Mouse (Mus musculus) G1E-ER4 (cell line): ENCODE data around the gene 1110065P20Rik. TPM values are rescaled to one million over a fixed set of nuclear protein-coding genes. Genes with fewer than 3 reads are reported as not detected.

ENCODE experiments used
- GATA1 ChIP-seq: IDR thresholded peaks from one replicate; pipeline ENCODE4 v1.8.0; 2012; ENCODE audit warnings: low read length, inconsistent platforms
- polyA plus RNA-seq: library from polyadenylated mRNA; stranded (reverse); fragments of >175 nt; gene quantifications from 2 replicates; pipeline ENCODE4 v1.2.3, GENCODE M21; 2012

Gene 1110065P20Rik
- polyA plus RNA-seq, 1 experiment = 41.4 TPM

DNA sequence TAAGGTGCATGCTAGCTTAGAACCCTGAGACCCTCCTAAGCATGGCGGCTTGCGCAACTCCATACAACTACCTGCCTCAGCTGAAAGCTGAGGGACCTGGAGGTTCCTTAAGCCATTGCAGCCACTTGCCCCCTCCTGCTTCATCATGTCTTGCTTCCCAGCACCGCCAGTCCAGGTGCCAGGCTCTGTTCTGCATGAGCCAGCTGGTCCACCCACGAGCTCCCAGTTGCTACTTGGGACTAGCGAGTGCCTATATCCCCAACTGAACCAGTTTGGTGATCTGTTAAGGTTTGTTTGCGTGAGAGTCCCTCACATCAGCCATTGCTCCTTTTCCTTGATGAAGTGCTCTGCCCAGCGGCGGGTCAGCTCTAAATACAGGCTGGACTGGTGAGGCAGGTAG is 5.3 kb upstream of the 1110065P20Rik start:
- TF ChIP-seq GATA1 = no peak

GRCm38 (mm10) chr4:124850261-124850913 is 609 bp downstream of the 1110065P20Rik start, which contains the start of gene Yrdc:
Gene Yrdc (plus strand): TSS chr4:124850679.
- TF ChIP-seq GATA1 = no peak

- TF ChIP-seq GATA1 = no peak
Observed at GRCm38 (mm10) chr4:124849631-124850260, 1.2 kb downstream of the 1110065P20Rik start.

DNA sequence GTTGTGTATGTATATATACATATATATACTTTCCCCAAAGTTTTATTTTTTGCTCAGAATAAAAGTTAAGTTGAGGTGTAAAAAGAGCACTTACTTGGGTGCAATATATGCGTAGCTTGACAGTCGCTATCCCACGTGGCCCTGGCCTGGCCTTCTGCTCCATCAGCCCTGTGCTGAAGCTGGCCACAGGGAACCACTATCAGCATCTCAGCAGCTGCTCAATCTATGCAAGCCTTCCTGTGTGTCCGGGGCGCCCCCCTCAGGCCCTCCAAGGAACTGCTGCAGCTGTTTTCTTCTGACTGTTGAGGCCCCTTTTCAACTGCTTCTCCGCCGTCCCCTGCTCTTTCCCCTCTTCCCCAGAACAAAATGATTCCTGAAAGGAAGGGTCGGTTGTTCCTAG is 3.4 kb downstream of the 1110065P20Rik start:
- no peak for TF ChIP-seq GATA1

GRCm38 (mm10) chr4:124843493-124843892 is 7.5 kb downstream of the 1110065P20Rik start:
- TF ChIP-seq GATA1 = no peak

DNA sequence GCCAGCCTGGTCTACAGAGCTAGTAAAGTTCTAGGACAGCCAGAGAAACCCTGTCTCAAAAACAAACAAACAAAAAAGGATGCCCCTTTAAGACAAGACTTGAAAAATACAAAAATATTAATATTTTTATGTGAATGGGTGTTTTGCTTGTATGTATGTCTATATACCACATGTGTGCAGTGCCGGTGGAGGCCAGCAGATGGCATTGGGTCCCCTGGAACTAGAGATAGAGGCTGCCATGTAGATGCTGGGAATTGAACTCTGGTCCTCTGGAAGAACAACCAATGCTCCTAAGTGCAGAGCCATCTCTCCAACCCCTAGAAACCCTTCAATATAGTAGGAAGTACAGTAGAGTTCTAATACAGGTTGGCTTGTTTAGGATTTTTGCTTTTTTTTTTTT is 10.0 kb downstream of the 1110065P20Rik start:
- TF ChIP-seq GATA1 = no peak

DNA sequence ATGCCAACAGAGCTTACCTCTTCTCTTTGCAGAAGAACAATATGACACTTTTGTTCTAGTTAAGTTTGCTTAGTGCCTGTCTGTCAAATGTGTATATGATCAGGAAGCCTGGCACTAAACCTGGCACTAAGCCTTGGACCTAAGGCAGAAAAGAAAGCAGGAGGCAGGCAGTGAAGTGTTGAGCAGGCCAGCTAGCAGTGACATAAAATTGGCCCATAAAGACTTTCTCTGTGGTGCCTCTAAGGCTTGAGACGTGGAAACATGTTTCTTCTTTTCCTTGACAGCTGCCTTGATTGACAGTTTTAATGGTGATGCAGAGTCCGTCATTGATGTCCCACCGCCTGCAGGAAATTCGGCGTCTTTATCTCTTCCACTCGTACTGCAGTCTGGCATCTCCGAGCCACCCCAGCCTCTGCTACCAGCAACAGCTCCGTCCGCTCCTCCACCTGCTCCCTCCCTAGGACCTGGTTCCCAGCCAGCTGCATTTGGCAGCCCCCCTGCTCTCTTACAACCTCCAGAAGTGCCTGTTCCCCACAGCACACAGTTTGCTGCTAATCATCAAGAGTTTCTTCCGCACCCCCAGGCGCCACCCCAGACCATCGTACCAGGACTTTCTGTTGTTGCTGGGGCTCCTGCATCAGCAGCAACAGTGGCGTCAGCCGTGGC is 12.8 kb downstream of the 1110065P20Rik start:
- no peak for TF ChIP-seq GATA1

DNA sequence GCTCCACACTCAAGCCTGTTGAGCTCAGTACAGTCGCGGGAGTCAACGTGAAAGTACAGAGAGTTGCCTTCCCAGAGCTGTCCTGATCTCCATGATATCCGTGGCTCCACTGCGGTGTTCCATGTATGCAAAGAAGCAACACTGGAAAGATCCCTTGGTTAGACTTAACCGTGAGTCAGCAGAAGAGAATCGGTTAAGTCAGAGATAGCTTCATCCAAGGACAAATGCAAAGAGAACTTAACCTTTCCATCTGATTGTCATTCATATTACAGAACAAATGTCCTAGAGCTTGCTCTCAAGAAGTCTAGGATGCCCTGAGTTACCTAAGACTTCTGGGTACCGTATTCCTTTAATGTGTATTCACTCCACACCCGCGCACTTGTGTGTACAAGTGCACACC is 18.2 kb downstream of the 1110065P20Rik start:
- no peak for TF ChIP-seq GATA1

GRCm38 (mm10) chr4:124829671-124830070 is 21.3 kb downstream of the 1110065P20Rik start:
- TF ChIP-seq GATA1 = no peak

DNA sequence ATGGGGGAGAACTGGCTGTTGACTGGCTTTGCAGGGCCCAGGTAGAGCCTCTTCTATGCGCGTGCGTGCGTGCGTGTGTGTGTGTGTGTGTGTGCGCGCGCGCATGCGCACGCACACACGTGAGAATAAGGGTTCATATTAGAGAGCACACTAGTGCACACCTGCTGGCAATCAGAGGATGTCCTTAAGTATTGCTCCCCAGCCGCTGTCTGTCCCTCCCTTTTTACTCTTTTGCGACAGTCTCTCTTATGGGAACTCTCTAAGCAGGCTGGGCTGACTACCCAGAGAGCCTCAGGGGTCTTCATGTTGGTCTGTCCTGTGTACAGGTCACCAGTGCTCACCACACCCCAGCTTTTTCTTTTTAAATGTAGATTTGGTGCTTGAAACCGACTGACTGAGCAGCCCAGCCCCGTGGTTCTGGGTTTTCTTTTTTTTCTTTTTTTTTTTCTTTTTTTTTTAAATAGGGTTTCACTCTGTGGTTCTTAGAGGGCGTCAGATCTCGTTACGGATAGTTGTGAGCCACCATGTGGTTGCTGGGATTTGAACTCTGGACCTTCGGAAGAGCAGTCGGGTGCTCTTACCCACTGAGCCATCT is 25.5 kb downstream of the 1110065P20Rik start:
- TF ChIP-seq GATA1 = no peak

DNA sequence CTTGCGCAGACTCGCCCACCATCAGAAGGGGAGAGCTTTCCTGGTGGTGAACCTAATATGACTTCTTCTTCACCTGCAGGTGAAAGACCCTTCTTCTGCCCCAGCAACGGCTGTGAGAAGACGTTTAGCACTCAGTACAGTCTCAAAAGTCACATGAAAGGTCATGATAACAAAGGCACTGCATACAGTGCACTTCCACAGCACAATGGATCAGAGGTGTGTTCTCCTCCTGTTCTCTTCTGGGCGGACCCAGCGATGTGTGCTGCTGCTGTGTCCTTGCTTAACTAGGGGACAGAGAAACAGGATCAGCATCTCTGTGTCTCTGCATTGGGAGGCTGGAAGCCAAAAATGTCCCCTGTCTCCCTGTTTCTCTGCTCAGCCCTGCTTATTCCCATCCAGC is 26.0 kb downstream of the 1110065P20Rik start:
- no peak for TF ChIP-seq GATA1

DNA sequence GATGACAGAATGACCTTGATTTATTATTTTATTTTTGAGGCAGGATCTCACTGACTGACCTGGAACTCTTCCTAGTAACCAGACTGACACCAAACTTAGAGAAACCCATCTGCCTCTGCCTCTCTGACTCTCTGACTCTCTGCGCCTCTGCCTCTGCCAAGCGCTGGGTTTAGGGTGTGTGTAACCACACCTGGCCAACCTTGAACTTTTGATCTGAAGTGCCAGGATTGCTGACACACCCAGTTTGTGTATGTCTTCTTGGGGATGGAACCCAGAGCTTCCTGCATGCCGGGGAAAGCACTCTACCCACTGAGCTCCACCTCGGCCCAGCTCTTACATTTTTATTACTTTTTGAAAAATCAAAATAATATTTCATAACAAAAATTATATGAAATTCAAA is 32.2 kb downstream of the 1110065P20Rik start:
- no peak for TF ChIP-seq GATA1

- TF ChIP-seq GATA1 = no peak
Observed at GRCm38 (mm10) chr4:124817803-124818202, 33.2 kb downstream of the 1110065P20Rik start.

- TF ChIP-seq GATA1 = no peak
Observed at GRCm38 (mm10) chr4:124815901-124816300, 35.1 kb downstream of the 1110065P20Rik start.

DNA sequence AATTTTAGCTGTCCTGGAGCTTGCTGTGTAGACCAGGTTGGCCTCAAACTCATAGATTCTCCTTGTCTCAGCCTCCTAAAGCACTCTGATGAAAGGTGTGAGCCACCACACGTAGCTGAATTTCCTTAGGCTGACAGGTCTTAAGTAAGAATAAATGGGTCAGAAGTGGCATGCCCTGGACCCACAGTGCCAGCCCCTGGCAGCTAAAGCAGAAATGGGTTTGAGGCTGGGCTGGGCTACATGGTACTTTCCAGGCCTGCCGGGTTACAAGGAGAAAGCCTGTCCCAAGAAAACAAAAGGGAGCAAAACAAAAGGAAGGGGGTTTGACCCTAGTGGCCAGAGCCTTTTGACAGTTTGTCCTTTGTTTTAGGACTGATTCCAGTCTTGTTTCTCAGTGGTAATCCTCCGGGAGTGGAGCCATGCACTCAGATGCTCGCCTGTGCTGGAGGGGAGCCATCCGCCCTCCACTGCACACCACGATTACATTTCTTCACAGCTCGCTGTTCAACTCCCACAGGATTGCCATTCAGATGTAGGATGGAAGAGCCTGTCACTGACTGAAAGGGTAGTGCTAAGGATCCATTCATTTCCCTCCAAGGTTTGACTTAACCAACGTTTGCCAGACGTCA is 39.5 kb downstream of the 1110065P20Rik start:
- TF ChIP-seq GATA1 = no peak

GRCm38 (mm10) chr4:124810056-124810455 is 40.9 kb downstream of the 1110065P20Rik start:
- no peak for TF ChIP-seq GATA1
